Mouse (Mus musculus) left cerebral cortex, postnatal 14 days (tissue): ENCODE measurements around the gene Prpf19. TPM values are rescaled to one million over a fixed set of nuclear protein-coding genes. Genes with fewer than 3 reads are reported as not detected.
A peak's percentile ranks its signal among the peaks of the same experiment; 100 is the strongest.

Experiments
- DNase-seq, 2 experiments: peaks; one replicate each; pipeline ENCODE4 v3.0.0; 2021 to 2022; ENCODE audit warnings: low spot score in 2 of 2, mixed read lengths in 1 of 2
- intact Hi-C: fragments of 180-260 bp; cut with DNase I; formaldehyde crosslinking; loops from one replicate; pipeline ENCODE4 v1.15.1; 2025
- long read RNA-seq, 2 experiments: library from polyadenylated mRNA; stranded (forward); transcript quantifications; one replicate each; pipeline ENCODE4 v2.0.0; 2021
- total RNA-seq, 2 experiments: library from RNA; stranded (reverse); gene quantifications; 2 replicates each; pipeline ENCODE4 v1.2.3; 2021

Gene Prpf19
- 100 to 1,000 TPM; 185 to 190 TPM for total RNA-seq
- long read RNA-seq, experiment 1, transcript Prpf19-201 (16 exons, 2,134 nt), result major isoform, 7 of 9 reads
- long read RNA-seq, experiment 1, partial matches to known transcripts, result 1 of 9 reads
- long read RNA-seq, experiment 1, other reads (novel, unspliced or antisense), result 1 of 9 reads
- long read RNA-seq, experiment 2, full-length matches to known transcripts, result 7 of 13 reads
- long read RNA-seq, experiment 2, partial matches to known transcripts, result 5 of 13 reads
- long read RNA-seq, experiment 2, other reads (novel, unspliced or antisense), result 1 of 13 reads

DNA sequence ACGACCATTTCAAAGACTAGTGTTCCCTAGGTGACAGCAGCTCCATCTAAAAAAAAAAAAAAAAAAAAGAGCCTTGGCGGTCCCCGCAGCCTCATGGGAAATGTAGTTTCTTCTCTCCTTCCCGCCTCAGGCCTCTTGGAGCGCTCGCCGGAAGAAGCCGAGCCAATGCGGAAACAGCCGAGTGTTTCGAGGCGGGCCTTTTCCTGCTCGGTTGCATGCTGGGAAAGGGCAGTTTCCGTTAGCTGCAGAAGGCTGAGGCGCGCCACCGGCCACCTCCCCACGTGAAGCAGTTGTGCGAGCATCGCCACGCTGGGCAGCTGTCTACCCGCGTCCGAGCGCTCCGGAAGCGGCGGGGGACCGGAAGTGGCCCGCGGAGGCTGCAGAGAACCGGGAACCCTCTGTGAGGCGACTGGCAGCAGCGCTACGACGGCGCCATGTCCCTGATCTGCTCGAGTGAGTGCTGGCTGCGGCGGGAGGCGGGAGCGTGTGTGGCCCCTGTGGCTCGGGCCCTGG is at the start of gene Prpf19:
Prpf19 (plus strand) TSS at position 216 of the 513 bp plus-strand sequence.
- intact Hi-C loops, result loop anchor here (5.0 kb wide), 1 partner anchor 47 kb away; no protein-coding TSS in a partner anchor
- DNase-seq, result peak; percentile 99

DNA sequence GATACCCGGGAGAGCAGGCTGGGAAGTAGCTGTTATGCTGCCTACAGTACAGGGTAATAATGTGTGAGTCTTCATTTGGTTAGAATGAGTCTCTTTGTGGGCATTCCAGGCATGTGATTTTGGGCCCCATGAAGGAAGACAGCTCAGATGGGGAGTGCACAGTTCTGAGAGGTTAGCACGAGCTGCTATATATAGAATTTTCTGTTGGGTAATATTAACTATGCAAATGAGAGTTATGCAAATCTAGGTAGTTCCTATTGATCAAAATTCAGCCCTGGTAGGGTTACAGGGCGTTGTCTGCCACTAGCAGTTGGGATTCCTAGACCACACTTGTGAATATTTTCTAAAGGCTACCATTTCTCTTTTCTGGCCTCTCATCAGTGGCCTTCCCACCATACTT is 49.6 kb upstream of the Prpf19 start:
- DNase-seq, result no peak
- intact Hi-C loops, result no loop called here

DNA sequence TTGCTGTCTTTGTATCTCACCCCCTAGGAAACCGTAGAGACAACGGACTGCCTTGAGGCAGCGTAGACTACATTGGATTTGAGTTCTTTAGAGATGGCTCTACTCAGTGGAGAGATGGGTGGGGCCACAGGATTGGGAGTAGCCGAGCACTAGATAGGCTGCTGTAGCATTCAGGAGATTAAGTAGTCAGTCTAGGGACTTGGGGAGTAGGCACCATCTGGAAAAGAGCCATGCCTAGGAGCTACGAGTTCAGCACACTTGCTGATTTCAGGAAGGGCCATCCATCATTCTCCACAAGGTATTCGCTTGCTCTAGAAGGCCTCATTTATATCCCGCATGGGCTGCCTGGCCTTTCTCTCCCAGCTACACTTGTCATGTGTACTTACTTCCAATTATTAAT is 48.9 kb upstream of the Prpf19 start:
- intact Hi-C loops, result no loop called here
- DNase-seq, result no peak

DNA sequence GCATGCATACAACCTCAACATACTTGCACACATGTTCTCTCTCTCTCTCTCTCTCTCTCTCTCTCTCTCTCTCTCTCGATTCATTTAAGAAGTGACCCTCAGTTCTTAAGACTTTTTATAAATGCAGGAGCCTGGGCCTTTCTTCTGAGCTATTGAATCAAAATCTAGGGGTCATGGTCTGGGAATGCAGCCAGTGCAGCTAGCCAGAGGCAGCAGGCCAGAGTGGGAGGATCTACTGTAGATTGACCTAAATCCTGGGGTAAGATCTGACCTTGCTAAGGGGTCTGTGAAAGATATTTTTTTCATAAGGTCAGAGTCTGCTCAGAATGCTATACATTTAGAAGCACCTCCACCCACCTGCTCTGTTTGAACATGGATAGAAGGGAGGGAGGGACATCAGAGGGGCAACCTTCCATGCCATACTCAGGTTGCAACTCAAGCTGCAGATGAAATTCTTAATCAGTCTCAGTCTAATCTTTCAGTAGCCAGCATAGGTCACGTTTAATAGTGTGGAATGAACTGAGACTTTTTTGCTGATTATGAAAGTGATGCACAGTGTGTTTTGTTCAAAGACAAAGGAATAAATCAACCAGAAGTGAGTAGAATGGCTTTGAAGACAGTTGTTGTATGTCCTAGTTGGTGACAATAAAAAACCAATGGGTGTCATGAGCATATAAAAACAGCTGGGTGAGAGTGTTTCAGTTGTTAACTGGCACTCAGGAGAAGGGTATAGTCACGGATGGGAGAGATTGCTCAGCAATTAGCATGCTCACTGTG is 47.5 kb upstream of the Prpf19 start:
- intact Hi-C loops, result no loop called here
- DNase-seq, result no peak

DNA sequence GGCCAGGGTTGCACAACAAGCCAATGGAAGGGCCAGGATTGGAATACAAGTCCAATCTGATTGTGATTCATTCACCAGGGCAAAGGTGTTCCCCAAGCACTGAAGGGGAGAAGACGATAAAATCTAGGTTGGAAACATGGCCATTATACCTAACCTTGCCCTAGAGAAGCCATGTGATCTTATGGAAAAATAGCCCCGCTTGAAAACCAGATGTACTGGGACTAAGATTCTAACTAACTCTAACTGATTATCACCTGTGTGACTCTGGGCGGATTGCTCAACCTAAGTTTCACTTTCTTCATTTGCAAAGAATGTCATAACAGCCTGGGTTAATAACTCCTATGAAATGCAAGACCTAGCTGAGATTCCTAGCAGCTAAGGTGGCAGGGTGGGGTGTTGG is 39.6 kb upstream of the Prpf19 start:
- DNase-seq, result no peak
- intact Hi-C loops, result no loop called here

DNA sequence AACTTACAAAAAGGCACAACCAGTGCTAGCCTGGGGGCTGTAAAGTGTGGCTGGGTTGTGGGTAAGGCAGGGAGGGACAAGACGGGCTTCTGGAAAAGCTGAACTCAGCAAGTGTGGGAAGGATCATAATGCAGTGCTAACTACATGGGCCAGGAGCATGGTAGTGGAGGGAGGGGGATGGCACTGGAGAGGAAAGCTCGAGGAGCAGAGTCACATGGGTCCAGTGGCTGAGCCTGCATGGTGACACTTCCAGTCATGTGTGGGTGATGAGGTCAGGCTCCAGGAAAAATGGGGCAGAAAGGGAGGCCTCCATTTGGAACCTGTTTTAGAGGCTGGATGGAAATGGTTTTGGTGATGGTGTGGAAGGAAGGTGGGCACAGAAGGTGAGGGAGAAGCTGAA is 38.5 kb upstream of the Prpf19 start:
- DNase-seq, result no peak
- intact Hi-C loops, result no loop called here

DNA sequence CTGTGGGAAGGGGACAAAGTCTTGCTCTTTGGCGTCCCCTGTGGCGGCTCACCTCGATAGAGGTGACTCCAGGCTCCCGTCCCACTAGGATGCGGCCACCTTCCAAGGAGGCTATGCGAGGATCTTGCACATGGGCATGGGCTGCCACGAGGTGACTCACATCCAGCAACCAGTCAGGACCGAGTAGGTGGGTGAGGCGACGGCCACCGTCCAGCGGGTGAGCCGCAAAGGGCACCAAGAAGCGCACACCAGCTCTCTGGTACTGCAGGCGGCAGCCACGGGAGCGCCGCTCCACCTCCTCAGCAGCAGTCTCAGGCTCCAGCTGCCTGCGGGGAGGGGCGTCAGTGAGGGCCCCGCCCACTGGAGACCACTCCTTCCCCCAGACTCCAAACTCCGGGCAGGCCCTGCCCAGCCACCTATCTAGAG is 34.9 kb upstream of the Prpf19 start:
- no peak for DNase-seq
- intact Hi-C loops, result no loop called here

DNA sequence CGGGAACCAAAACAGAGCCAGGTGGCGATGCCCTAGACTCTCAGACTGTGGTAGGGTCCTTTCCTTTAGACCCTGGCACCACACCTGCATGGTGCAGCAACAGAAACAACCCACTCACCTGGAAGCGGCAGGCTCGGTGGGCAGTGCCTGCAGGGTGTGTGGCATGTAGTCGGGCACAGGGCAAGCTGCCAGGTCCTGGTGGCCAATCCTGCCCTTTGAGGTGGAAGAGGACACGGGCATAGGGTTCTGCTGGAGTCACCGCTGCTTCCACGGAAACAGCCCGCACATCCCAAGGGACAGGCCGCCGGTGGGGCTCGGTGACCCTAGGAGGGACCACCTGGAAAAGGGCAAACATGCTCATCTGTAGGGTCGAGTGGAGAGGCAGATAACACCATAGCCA is 28.7 kb upstream of the Prpf19 start:
- intact Hi-C loops, result loop anchor here (5.0 kb wide), 1 partner anchor 59 kb away; no protein-coding TSS in a partner anchor
- no peak for DNase-seq

DNA sequence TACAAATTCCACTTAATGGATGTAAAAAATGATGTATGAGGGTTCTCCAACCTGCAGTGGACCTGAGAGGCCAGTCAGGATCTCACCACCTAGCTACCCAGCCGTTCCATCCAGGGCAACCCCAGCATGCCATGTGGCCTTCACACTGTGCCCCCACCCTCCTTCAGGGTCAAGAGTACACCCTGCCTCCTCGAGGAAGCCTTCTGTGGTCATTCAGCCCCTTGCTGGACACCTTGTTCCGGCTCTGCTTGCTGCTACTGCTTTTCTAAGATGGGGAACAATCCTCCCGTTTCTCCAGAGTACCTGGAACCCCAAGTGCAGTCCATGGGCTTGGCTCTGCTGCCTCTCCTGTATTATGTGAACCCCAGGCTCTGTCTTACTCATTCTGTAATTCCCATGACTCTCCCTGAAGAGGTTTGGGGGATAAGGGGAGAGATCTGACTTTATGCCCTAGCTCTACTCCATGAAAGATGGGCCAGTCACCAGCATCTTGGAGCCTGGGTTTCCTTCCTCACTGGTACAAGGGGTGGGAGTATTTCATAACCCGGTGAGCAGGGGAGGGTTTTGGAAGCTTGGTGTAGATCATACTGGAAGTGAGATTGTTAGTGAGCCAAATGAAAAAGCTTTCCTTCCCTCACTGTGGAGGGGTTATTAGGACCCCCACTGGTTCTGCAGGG is 26.9 kb upstream of the Prpf19 start:
- DNase-seq, result peak in 1 of 2 experiments; percentile 49
- intact Hi-C loops, result loop anchor here (2.0 to 5.0 kb wide), 2 partner anchors 61 to 153 kb away; no protein-coding TSS in a partner anchor

DNA sequence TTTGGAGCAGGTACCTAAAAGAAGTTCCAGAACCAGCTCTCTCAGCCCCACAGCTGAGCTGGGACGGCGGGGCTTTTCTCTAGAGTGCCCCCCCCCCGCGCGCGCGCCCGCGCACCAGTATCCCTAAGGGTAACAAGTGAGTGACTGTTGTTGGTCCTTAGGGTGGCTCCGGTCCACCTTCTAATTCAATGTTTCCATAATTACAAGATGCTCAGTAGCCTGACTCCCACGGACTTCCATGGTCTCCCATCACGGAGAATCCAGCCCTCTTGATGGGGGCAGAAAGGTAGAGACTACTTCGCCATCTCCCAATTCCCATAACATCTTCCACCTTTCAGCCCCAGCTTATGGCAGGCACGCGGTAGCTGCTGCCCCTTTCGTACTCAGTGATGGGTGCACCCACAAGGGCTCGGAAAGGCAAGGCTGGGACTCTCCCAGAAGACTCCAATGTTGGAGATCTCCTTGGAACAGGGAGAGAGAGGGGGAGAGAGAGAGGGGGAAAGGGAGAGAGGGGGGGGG is 26.3 kb upstream of the Prpf19 start:
- intact Hi-C loops, result loop anchor here (2.0 to 5.0 kb wide), 2 partner anchors 61 to 154 kb away; no protein-coding TSS in a partner anchor
- no peak for DNase-seq

DNA sequence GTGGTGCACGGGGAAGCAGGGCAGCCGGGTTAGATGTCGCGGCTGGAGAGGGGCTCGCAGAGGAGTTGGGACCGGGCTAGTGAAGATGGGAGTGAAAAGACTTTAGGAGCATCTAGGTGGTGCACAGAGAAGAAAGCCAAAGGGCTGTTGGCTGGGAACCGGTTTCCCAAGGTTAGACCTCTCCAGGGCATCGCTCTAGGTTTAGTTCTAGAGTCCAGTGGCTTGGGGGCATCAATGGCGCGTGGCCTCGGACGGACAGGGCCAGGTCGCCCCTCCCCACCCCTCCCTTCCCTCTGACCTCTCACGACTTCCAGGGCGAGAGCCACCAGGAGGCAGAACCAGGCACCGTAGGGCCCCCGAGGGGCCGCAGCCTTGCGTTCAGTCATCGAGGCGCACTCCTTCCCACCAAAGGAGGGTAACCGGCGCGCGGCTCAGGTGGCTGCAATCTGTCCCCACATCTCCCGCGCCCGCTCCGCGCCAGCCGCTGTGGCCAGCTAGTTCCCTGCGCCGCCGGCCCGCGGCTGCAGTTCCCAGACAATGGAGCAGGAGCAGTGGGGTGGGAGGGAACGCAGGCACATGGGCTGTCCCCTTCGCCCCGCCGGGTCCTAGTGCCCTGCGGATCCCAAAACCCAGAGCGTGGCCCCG is 25.7 kb upstream of the Prpf19 start:
- DNase-seq, result peak; percentile 84 to 86
- intact Hi-C loops, result loop anchor here (2.0 to 5.0 kb wide), 2 partner anchors 62 to 155 kb away; no protein-coding TSS in a partner anchor

DNA sequence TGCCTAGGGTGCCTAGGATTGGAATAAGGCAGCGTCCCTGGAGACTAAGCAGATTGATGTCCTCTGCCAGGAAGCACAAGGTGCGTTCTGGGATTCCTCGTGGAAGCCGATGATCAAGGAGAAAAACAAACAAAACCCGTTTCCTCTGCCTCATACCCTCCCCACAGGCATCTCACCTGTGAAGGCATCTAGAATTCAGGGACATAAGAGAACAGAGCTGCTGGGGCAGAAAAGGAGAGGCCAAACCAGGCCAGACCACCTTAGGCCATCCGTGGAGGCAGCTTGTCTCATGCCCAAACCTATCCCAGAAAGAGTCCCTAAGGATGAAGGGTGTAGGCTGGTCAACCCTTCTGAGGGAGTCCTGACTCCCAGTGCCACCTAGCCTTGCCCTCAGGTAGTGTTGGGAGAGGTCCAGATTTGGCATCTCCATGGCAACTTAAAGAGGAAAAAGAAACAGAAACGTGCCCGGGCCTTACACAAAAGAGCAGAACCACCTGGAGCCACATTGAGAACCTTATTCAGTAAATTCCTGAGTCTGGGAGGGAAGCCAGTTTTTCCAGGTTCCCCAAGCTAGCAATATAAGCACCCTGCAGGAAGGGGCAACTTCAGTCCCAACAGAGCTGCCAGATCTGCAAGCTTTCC is 25.0 kb upstream of the Prpf19 start, which contains the start of gene Tmem132a:
Tmem132a (minus strand) TSS at position 55 of the 642 bp plus-strand sequence.
- intact Hi-C loops, result loop anchor here (1.0 to 5.0 kb wide), 3 partner anchors 11 to 155 kb away; no protein-coding TSS in a partner anchor
- no peak for DNase-seq

DNA sequence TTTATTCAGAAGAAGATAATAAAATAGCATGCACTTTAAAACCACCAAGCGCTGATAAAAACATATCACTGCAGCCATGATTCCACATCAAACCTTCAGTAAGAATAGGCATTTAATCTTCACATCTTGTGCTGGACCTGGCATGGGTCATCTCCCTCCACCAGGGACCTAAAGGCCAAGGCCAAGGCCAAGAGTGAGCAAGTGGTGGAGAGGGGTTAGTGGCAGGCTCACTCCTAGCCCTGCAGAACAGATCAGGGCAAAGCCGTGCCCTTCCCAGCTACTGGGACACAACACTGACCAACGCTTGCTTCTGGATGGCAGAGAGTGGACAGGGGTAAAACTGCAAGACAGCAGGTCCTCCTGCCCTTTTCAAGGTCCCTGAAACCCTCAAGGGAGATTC is 24.4 kb upstream of the Prpf19 start:
- no peak for DNase-seq
- intact Hi-C loops, result loop anchor here (1.0 kb wide), 1 partner anchor 11 kb away; no protein-coding TSS in a partner anchor

DNA sequence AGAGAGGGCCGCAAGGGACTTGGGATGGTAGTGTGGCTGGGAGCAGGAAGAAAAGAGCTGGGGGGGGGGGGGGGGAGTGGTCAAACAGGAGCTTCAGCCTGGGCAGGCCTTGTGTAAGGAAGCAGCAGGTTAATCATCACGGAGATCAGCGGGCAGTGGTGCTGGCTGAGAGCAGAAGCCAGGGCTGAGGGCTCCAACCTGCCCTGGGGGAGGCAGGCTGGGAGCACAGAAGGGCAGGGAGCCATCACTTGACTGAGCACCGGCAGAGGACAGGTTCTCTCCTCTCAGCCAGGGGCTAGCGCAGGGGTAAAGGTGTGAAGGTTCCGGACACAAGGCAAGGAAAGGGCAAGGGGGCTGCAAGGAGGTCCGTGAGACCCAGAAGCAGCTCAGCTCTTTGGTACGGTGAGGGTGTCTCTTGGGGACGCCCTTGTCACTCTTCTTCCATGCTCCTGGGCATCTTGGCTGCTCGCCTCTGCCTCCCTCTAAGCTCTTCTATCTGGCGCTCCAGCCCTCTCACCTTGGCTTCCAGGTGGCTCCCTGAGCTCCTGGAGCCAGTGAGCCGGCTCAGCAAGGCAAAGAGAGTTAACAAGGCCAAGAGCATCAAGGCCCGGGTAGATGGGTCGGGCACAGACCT is 23.6 kb upstream of the Prpf19 start:
- DNase-seq, result no peak
- intact Hi-C loops, result no loop called here

DNA sequence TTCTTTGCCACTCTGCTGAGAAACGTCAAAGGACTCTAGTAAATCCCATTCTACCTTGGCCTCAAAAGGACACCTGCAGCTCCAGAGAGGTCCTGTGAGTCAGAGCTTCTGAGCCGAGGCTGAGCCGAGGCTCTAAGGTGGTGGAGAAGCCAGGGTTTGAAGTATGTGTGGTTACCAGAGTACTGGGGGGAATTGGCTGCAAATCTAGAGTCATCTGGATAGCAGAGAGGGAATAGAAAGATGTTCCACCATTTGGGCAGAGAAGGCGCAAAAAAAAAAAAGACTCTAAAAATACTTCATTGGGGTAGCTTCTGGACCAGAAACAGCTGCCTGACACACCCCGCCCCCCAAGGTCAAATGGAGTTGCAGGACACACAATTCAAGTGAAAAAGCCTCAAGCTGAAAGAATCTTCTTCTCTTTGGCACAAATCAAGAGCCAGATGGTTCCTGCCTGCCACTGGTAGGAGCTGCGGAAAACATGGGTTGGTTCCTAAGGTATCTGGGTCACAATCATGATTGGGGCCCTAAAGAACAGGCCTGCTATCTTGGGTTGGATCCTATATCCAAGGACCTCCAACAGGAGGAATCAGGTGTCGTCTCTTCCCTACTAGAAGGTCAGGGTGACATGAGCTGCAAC is 16.7 kb upstream of the Prpf19 start:
- intact Hi-C loops, result no loop called here
- no peak for DNase-seq

DNA sequence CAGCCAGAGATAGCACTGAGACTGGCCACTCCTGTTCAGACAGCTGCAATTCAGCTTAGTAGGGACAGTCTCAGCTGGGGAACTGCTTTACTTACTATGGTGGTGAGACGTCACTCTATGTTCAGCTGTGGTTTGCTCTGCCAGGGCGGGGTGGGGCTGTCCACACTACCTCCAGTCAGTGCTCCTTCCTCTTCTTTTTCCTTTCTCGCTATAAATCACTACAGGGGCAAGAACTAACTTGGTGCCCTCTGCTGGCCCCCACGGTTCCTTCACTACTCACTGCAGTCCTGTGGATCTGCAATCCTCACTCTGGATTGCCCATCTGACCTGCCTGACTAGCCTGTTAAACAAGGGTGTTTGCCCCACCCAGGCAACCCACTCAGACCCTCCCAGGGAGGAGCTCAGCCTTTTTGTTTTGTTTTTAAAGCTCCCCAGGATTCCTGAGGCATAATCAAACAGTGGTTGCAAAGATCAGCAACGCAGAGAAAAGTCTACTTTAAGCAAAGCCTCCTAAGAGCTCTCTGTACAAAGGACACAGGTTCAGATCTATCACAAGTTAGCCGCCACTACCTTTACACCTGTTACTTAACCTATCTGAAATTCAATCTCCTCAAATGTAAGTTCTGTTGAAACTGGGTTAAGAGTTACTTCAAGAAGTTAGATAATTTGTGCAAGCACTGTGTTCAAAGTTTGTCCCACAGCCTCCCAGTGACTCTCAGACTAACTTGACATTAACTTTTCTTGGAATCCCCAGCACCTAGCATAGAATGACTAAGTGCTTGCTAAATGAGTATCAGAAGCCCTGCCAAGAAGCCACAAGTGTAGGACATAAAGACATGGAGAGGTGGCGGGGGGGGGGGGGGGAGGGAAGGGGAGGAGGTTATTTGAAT is 14.7 kb upstream of the Prpf19 start:
- intact Hi-C loops, result no loop called here
- peak; percentile 41 to 59 for DNase-seq
